Mouse (Mus musculus) kidney, postnatal 25 days (tissue): ENCODE results near the gene Dhtkd1.
"Not testable (repeated sequence)": the region's sequence is repeated elsewhere in the genome, so short reads cannot be mapped to it uniquely, and the experiment has no call there.

Experiments used
- DNase-seq, 2 experiments: peaks; one replicate each; pipeline ENCODE4 v3.0.0; 2021; ENCODE audit warnings: mixed read lengths in 2 of 2

The Dhtkd1 gene

DNA sequence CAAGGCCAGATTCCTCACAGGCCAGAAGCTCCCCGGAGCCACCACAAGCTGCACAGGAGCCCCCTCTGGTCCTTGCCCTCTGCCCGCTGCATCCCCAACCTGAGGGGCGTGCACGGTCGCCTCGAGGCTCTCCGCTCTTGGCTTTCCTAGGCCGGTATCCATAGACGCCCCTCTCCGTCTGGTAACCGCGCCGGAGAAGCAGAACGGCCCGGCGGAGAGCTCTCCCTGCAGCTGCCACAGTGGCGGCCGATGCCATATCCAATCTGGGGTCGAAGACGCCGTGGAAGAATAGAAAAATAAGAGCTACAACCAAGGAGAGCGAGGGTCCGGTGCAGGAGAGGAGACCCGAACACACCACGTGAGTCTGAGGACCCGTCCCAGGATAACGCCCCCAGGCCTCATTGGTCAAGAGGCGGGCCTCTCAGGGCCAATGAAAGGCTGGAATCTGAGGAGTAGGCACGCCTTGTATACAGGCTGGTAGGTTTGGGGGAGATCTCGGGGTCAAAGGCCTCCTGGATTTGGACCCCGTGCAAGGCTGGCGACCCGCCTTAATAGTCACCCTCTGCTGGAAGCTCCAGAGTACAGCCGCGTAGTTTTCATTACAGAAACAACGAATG, at the start of gene Dhtkd1:
Gene Dhtkd1 (minus strand): TSS at position 377 of the 617 bp plus-strand sequence.
- DNase-seq: peak; percentile 86 to 94

DNA sequence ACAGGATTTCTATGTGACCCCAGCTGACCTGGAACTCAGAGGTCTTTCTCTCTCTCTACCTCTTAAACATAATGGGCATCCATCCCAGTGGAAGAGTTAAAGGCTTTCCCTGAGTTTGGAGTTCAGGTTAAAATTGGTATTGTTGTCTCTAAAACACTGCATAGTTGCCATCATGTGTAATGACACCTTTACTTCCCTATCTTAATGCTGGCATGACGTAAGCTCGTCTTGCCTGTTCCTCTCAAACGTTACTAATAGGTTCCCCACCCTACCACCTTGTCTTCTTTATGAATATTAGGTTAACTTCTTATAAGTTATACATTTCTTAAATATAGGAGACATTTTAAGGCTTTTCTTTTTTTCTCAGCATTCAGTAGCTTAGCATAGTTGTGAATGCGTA, 34.9 kb upstream of the Dhtkd1 start:
- no peak for DNase-seq

DNA sequence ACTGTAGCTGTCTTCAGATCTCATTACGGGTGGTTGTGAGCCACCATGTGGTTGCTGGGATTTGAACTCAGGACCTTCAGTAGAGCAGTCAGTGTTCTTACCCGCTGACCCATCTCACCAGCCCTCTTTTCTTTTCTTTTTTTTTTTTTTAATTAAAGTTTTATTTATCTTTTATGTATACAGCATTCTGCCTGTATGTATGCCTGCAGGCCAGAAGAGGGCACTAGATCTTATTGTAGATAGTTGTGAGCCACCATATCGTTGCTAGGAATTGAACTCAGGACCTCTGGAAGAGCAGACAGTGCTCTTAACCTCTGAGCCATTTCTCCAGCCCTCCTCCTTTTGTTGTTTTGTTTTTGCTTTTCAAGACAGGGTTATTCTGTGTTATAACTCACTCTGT, 28.0 kb upstream of the Dhtkd1 start:
- not testable (repeated sequence) for DNase-seq

DNA sequence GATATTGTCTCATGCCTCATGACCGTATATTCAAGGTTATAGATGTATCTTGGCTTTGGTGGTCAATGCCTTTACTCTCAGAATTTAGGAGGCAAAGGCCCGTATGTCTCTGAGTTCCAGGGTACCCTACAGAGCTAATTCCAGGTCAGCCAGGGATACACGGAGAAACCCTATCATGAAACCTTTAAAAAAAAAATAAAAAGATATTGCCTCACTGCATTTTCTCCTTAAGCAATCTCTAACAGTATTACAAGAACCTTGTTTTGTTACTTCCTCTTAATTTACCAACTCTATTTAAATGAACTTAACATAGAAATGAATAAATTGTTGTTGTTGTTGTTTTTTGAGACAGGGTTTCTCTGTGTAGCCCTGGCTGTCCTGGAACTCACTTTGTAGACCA, 23.4 kb upstream of the Dhtkd1 start:
- no peak for DNase-seq

DNA sequence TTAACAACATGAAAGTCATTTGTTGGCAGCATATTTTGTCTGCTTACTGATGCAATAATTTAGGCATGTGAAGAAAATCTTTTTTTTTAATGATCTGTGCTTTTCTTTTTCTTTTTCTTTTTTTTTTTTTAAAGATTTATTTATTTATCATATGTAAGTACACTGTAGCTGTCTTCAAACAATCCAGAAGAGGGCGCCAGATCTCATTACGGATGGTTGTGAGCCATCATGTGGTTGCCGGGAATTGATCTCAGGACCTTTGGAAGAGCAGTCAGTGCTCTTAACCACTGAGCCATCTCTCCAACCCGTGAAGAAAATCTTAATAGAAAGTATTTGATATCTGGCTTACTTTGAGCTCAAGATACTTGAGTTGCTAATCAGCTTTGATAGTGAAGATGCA, 21.1 kb upstream of the Dhtkd1 start:
- DNase-seq: not testable (repeated sequence)

DNA sequence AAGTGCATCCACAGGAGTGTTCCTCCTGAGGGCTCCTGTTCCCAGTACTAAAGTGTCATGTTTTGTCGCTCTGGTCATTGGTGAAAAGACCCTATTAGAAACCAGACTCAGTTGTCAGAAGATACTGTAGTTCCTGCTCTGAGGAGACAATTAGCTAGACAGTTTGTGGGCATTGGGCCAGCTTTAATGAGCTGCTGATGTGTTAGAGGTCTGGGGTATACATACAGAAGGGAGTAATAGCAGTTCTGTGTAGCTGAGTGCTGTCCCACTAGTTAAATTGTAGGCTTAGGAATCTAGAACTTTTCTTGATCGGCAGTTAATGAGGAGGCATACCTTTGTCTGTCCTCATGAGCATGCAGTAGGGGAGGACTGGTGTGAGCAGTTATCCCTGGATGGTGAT, 19.7 kb upstream of the Dhtkd1 start:
- no peak for DNase-seq

DNA sequence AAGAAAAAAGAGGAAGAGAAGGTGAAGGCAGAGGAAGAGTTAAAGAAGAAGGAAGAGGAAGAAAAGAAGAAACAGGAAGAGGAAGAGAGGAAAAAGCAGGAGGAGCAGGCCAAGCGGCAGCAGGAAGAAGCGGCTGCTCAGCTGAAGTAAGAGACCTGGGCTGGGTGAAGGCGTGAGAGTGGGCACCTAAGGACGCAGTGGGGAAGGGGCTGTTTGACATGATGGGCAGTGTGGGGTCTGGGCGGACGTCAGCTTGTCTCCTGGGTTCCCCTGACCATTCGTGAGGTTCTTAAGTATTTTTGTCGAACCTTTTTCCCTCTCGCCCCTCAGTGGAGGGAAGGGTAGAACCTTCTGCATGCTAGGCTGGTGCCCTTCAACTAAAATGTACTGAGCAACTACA, 15.1 kb upstream of the Dhtkd1 start:
- no peak for DNase-seq

DNA sequence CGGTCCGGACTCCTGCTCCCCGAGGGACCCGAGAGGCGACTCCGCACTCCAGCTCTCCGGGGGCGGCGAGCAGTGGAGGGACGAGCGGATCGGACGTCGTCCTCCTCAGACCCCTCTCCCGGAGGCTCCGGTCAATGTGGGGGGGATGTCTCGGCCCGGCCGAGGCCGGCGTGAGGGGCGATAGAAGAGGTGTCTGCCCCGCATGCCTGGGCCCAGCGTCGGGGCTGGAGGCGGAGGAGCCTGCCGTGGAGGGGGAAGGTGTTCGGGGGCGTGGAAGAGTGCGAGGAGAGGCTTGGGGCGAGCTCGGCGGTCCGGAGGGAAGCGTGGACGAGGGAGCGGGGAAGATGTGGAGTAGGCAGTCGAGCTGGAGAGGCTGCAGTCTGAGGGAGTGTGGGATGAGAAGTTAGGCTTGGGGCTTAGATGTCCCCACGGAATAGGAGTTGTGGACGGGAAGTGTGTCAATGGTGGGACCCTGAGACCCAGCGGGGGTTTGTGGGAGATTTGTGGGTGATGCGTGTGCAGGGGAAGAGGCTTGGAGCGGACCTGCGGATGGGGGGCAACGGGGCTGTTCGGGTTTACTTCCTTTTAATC, 9.1 kb upstream of the Dhtkd1 start:
- DNase-seq: peak; percentile 36 to 72

DNA sequence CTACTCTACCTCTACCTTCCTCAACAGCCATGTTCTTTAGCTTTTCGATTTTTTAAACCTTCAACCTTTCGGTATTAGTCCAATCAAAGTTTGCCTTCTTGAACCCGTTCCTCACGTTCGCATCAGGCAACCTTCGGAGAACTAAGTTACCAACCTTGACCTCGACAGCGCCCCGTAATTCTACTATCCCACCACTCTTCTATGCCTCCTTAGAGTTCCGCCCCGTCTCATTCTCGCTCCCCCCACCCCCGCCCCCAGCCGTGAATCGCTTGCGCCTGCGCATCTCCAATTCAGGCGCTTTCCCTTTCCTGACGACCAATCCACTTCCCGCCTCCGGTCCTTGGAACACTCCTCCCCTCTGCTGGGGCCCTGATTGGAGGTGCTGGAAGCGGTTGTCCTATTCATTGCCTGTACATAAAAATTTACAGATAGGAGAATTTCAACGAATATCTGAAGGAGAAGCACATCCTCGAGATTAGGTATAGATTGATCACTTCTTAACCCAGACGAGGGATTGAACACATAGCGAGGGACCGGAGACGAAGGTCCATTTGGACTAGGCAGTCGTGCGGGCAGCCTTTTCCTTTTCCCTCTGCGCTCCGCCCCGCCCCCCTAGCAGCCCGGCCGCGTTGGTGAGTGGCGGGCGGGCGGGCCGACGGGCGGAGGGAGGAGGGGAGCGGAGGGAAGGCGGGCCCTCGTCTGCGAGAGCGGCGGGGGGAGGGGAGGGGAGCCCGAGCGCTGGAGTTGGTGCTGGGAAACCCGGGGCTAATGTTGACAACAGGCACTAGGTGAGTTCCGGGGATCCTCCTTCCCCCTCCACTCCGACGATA, 8.4 kb upstream of the Dhtkd1 start, which contains the start of gene Upf2:
Gene Upf2 (plus strand): TSS at position 704 of the 830 bp plus-strand sequence.
- peak; percentile 97 to 98 for DNase-seq

DNA sequence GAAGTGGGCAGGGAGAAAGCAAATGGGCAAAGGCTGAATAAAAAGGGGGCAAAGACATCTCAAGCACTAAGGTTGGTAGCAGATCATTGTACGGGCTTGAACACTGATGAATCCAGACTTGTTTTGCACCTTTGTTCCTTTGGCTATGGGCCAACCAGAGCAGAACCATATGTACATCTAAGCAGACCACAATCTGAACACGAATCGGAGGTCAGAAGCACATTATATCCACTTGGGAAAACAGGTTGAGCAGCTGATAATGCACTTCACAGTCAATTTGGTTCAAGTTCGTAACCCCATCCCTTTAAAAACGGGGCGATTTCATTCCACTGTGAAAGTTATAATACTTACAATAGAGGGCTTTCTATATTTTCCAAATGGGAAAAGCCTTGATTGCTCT, 7.7 kb upstream of the Dhtkd1 start:
- peak; percentile 43 to 57 for DNase-seq

DNA sequence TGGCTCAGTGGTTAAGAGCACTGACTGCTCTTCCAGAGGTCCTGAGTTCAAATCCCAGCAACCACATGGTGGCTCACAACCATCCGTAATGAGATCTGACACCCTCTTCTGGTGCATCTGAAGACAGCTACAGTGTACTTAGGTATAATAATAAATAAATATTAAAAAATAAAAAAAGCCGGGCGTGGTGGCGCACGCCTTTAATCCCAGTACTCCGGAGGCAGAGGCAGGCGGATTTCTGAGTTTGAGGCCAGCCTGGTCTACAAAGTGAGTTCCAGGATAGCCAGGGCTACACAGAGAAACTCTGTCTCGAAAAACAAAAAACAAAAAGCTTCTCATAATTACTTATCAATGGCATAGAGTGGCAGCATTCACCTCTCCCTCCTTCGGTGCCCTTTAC, 7.2 kb upstream of the Dhtkd1 start:
- DNase-seq: not testable (repeated sequence)

DNA sequence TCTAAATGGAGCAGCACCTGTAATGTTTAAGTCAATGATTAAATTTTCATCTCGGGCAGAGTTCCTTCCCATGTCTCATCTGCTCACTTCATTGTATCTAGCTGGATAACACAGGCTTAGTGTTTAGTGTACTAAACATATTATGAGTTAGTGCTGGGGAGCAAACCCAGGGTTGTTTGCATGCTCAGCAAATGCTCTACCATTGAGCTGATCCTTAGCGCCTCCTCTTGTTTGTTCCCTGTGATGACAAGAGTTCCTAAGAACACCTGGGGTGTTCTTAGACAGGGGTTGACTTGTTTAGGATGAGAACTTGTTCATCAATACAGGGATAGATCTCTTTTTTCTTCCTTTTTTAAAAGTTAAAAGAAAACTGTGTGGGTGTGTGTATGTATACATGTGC, 6.4 kb upstream of the Dhtkd1 start:
- DNase-seq: no peak

DNA sequence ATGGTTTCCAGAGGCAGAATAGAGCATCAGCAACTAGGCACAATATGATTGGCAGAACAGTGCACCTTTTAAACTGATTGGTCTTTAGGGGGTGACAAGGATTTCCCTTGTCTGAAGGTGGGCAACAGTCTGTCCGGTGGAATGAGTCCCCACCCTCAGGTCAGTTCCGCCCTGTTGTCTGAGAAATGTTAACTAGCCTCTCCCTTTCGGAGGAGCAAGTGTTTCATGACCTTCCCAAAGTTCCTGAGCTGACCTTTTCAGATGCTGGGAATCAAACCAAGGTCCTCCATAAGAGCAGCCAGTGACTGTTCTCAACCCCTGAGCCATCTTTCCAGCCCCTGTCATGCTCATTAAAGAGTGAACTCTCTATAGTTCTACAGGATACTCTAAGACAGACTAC, 4.3 kb upstream of the Dhtkd1 start:
- no peak for DNase-seq

DNA sequence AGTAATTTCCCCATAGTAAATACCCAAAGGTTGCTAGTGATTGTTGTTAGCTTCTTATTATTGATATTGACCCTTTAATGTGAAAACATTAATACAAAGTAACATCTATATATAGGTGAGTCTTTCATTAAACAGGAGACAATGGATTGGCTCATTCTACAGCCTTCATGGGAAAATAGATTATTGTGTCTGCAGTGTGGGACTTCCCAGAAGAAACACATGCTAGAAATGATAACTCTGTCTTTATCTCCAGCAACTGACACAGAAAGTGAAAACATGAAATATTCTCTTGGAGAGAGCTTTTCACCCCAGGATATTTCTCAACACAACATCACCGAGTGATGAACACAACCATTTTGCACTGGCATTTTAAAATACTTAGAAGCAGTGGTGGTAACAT, 3.0 kb upstream of the Dhtkd1 start:
- no peak for DNase-seq

DNA sequence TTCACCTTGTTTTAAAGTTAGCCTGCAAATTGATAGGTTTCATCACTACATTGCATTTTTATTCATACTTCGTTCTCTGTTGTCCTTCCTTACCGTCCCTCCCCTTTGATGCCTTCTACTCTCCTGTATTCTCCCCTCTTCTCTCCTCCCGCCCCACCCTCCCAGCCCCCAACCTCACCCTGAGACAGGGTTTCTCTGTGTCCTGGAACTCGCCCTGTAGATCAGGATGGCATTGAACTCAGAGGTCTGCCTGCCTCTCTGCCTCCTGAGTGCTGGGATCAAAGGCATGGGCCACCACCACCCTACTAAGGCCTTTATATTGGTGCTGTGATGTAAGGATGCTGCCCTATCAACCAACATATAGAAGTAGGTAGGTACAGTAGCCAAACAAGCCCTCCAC, 479 bp upstream of the Dhtkd1 start:
- DNase-seq: no peak

DNA sequence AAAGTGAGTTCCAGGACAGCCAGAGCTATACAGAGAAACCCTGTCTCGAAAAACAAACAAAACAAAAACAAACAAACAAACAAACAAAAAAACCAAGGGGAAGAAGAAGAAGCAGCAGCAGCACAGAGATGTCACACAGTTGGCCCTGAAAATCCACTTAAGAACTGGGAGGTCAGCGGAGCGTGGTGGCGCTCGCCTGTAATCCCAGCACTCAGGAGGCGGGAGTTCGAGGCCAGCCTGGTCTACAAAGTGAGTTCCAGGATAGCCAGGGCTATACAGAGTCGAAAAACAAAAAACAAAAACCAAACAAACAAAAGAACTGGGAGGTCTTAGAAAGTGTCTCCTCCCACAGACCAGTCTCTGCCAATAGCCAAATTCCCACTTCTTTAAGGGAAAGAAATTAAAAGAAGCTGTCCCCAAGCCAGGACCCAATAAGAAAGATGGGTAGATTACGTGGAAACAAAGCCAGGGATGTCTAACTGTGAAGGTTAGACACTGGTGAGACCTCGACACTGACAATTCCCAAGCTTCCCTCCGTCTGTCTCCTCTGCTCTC, 654 bp downstream of the Dhtkd1 start:
- DNase-seq: peak in 1 of 2 experiments; percentile 32

DNA sequence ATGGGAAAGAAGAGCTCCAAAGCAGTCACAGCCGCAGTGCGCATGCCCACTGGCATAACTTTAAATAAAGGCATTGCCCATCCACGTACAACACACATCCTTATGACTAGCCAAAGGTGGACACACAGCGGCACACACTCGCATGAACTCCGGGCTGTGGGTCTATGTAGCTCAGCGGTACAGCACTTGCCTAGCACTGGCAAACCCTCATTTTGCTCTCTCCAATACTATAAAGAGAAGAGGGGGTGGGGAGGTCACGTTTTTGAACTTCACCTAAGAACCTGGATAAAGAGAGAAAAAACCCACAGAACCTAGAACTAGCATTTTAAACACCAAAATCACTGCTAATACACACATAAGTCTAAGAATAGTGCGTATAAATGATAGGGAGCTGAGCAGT, 1.7 kb downstream of the Dhtkd1 start:
- DNase-seq: no peak

DNA sequence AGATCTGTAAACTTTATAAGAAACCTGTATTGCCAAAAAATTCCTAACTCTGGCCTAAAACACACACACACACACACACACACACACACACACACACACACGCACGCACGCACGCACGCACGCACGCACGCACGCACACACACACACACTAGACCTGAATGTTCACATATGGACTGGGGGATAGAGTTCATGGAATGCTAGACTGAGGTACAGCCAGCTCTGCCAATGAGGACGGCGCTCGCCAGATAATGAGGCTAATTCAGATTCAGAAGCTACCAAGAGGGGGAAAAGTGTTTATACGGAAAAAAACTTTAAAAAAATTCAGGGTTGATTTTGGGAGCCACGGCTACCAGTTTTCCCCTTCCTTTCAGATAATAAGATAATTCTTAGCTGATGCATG, 2.7 kb downstream of the Dhtkd1 start:
- DNase-seq: no peak

DNA sequence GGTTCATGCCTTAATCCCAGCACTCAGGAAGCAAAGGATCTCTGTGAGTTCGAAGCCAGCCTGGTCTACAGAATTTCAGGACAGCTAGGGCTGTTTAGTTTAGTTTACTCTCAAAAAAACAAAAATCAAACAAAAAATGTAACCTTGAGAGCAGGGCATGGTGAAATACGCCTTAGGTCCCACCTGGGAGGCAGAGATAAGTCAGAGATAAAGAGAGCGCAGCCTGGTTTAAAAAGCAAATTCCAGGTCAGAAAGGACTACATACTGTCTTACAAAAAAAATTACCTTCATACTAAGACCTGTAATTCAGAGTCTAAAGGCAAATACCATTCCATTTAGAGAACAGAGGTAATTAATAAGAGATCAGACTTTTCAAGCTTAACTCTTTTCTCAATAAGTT, 3.3 kb downstream of the Dhtkd1 start:
- DNase-seq: no peak

DNA sequence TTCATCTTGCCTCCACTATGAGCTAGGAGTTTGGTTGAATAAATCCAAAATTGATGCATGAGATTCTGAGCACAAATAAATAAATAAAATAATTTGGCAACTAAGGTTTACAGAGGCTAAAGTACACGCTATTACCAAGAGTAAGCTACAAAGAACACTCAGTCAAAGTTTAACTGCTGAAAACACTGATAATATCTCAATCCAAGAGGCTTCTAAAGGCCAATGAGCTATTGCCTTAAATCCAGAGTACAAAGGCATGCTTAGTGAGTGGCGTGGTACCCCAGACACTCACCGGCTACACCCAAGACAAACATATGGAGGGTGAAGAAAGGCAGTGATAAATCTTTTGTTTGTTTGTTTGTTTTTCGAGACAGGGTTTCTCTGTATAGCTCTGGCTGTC, 6.0 kb downstream of the Dhtkd1 start:
- DNase-seq: no peak

DNA sequence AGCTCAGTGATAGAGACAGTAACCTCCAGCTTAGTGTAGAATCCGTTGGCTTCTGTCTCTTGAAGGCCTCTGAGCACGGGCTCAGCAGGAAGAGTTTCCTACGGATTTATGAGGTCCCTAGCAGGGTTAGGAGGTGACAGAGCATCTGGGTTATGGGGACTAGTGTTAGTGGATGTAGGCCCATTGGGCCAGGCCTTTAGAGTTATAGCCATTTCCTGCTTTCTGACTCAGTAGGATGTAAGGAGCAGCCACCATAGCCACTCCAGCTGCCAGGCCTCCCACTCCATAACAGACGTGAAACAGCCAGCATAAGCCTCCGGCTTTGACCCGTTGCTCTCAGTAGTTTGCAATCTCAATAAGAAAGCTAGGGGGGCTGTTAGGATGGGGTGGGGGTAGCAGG, 6.5 kb downstream of the Dhtkd1 start:
- DNase-seq: no peak

DNA sequence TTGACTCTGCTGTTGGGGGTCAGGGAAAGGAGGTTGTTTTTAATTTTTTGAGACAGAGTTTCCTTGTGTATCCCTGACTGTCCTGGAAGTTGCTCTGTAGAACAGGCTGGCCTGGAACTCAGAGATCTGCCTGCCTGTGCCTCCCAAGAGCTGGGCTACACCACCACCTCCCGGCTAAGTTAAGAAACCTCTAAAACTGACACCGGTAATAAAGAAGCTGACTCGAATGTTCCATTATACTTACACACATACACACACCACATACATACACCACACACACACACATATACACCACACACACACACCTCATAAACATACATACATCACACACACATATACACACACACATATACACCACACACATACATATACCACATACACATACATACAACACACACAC, 7.7 kb downstream of the Dhtkd1 start:
- no peak for DNase-seq

DNA sequence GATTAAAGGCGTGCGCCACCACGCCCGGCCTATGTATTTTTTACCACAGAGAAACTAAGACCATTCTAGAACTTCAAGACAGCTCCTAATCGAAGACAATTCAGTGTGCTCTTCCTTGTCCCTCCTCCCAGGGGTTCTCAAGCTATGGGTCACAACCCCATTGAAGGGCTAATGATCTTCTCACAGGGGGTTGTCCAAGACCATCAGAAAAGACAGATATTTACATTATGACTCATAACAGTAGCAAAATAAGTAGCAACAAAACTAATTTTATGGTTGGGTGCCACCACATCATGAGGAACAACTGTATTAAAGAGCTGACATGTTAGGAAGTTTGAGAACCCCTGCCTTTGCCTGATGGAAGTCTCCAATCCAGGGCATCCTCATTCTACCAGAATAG, 10.7 kb downstream of the Dhtkd1 start:
- no peak for DNase-seq
